Mouse (Mus musculus): ENCODE data around the gene Tsen54.

DNA sequence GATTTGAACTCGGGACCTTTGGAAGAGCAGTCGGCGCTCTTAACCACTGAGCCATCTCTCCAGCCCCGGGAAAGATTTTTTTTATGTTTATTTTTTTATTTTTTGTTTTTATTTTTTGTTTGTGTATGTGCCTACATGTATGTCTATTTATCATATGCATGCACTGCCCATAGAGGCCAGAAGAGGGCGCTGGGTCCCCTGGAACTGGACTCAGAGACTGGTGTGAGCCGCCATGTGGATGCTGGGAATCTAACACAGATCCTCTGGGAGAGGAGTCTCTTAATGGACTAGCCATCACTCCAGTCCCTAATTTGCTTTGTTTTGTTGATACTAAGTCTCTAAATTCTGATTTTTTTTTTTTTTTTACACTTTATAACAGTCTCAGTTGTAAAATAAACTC lies 26.5 kb downstream of the Tsen54 start:
- TF ChIP-seq EP300 (IDR thresholded peaks at IDR 0.05), result no peak
- peak; percentile 41 for TF ChIP-seq CTCF (IDR thresholded peaks at IDR 0.05)

All from lung, postnatal 0 days (tissue).